Mouse (Mus musculus) left cerebral cortex, adult 11 months (tissue): ENCODE results near the gene Kcnk16.

Experiments
- DNase-seq: peaks from one replicate; pipeline ENCODE4 v3.0.0; 2022; ENCODE audit warnings: low spot score

The Kcnk16 gene

DNA sequence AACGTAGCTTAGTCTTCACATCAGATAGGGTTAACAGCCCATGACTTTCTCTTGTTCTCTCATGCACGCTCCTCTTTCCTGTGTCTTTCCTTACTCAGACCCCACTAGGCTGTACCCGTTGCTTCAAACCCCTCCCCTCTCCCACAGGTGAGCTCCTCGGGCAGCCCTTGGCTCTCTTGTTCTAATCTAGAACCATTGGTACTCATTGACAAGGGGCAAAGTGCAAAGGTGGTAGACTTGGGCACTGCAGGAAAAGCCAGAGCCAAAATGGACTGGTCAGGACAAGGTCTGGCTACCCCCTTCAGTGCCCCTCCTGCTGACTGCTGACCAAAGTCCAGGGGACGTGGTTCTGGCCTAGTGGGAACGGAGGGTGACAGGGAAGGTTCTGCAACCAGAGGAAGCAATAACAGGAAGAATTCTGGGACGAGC lies 38.9 kb downstream of the Kcnk16 start:
- no peak for DNase-seq

GRCm38 (mm10) chr14:20229437-20229836 lies 39.6 kb downstream of the Kcnk16 start:
- DNase-seq: no peak

- DNase-seq: no peak
Observed at GRCm38 (mm10) chr14:20228336-20228735, 40.7 kb downstream of the Kcnk16 start.

- no peak for DNase-seq
Observed at GRCm38 (mm10) chr14:20226982-20227381, 42.0 kb downstream of the Kcnk16 start.

- DNase-seq: no peak
Observed at GRCm38 (mm10) chr14:20226488-20226887, 42.5 kb downstream of the Kcnk16 start.

GRCm38 (mm10) chr14:20225525-20225924 lies 43.5 kb downstream of the Kcnk16 start:
- DNase-seq: no peak

- DNase-seq: no peak
Observed at GRCm38 (mm10) chr14:20224576-20225218, 44.3 kb downstream of the Kcnk16 start.

DNA sequence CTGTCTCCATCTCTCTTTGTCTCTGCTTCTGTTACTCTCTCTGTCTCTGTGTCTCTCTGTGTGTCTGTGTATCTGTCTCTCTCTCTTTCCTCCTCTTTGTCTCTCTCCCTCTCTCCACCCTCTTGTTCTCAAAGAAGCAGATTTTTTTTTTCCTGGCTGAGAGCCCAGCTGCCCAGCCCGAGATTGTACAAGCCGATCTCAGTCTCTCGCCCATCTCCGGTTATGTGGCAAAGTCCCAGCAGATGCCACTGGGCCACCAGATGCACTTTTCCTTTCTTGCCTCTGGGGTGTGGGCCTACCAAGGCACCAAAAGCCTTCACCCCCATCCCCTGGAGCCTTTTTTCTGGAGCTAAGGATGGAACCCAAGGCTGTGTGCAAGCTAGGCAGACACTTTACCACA lies 44.8 kb downstream of the Kcnk16 start:
- no peak for DNase-seq

- DNase-seq: no peak
Observed at GRCm38 (mm10) chr14:20223253-20223652, 45.7 kb downstream of the Kcnk16 start.

DNA sequence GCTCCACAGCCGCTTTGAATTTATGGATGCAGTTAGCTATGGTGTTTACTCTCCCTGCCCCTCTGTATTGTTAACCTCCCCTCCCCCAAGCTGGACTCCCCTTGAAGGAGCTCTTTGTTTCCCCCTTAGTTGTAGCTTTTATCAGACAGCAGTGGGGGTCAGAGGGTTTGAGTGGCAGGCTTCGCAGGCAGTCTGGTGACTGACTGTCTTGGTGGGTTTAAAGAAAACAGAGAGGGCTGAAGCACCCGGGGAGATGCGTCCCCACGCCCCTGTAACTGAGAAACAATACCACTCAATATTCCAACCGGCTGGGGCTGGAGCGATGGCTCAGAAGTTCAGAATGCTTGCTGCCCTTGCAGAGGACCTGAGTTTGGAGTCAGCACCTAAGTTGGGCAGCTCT lies 47.9 kb downstream of the Kcnk16 start:
- no peak for DNase-seq

DNA sequence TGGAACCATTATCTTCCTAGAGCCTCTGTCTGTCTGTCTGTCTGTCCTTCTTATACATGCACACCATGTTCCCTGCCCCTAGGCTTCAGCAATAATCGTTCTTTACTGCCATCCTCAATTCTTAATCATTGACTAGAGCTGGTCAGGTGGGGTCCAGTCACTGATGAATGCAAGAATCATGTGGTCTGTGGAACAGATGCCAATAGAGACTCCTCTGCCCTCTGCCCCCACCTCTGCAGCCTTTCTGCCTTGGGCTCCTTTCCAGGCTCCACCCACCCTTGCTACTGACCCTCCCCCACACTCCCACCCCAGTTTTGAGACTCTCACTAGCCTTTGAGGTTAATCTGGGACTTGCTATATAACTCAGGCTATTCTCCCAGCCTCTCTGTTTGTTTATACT lies 49.1 kb downstream of the Kcnk16 start:
- no peak for DNase-seq

DNA sequence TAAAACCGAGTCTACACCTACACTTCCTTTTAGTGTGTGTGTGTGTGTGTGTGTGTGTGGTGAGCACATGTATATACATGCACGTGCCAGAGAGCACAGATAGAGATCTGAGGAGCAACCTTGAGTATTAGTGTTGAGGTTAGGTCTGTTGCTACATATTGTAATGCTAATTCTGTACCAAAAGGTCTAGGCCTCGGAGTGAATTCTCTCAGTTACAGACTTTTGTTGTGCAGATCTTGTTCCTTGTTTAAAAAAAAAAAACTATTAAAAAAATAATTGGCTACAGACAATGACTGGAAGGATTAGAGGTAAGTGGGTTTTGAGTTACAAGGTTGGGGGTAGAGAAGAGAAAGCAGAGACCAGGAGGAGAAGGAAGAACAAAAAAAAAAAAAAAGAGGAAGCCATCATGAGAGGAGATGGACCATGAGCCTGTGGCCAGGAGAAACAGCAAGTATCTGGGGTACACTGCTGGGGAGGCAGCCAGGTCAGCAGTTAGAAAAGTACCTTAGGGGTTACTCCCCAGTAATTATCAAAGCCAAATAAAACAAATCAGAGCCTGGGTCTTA lies 51.6 kb downstream of the Kcnk16 start:
- DNase-seq: no peak

GRCm38 (mm10) chr14:20216561-20217298 lies 52.3 kb downstream of the Kcnk16 start:
- no peak for DNase-seq

DNA sequence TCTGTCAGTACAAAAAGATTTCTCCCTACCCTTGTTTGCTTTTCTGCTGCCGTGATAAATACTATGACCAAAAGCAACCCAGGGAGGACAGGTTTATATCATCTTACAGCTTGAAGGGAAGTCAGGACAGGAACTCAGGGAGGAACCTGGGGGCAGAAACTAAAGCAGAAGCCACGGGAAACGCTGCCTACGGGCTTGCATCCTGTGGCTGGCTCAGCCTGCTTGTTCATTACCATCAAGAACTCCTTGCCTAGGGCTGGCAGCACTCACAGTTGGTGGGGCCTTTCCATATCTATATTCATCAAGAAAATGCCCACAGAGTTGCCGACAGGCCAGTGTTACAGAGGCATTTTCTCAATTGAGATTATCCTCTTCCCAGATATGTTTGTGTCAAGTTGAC lies 53.2 kb downstream of the Kcnk16 start:
- no peak for DNase-seq

DNA sequence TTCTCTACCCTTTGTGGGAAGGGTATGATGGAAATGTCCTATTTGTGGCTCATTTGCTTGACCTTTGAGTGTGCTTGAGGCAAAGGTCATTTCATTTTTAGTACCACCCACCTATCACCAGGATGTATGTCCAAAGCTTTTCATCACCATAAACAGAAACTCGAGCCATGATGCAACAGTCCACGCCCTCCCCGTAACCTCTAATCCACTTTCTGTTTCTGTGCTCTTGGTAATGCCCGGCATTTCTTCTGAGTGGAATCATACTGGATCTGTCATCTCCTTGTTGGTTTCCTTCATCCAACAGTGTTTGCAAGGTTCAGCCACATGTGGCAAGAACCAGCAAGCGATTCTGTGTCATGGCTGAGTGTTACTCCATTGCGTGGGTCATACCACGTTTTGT lies 54.9 kb downstream of the Kcnk16 start:
- no peak for DNase-seq

DNA sequence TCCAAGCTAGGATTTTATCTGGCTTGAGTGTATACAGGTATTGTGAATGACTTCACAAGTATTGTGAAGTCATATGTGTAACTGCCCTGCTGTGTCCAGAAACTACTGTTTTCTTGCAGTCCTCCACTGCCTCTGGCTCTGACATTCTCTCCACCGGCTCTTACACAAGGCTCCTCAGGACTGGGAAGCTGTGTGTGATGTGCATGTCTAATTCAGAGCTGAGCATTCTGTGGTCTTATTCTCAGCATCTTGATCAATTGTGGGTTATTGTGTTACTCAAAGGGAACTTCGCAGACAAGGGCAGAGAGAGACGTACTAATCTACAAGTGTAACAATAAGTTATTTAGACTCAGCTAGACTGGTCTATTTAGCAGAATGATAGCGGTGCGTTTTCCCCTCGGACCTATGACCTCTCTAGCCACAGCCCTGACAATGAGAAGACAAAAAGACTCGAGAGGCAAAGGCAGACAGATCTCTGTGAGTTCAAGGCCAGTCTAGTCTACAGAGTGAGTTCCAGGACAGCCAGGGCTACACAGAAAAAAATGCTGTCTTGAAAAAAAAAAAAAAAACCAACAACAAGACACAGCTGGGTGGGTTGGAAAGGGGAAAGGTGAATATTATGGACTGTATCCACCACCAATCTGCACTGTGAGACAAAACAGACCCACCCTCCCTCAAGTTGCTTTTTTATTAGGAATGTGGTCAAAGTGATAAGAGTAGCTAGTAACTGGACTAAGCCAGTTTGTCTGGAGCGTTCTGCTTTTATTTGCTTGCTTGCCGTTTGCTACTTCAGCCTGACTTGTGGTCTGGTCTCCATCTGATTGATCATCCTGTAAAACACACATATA lies 57.0 kb downstream of the Kcnk16 start:
- DNase-seq: no peak
